Mouse (Mus musculus) midbrain, embryonic 14.5 days (tissue): ENCODE measurements around the gene Zfp383. TPM values are rescaled to one million over a fixed set of nuclear protein-coding genes. Genes with fewer than 3 reads are reported as not detected.
A peak's percentile ranks its signal among the peaks of the same experiment; 100 is the strongest.

Experiments used
- ATAC-seq: fragments of 200-750 bp; cut with Nextera tagmentation; 2 replicates; pipeline ENCODE4 v1.8.0; 2017; ENCODE audit warnings: moderate number of reproducible peaks, moderate library complexity; ENCODE audit not compliant: low FRiP score, low TSS enrichment
- DNase-seq: peaks from one replicate; pipeline ENCODE4 v3.0.0-alpha.2; 2015
- H3K27ac ChIP-seq: fragments of 300-500 bp; sonication (generic); replicated peaks from 2 replicates; pipeline ENCODE4 v1.5.1; 2014; ENCODE audit warnings: mild to moderate bottlenecking, low read depth, low read length, moderate library complexity
- H3K27me3 ChIP-seq: fragments of 300-500 bp; sonication (generic); 2 replicates; pipeline ENCODE4 v1.6.1; 2014; ENCODE audit warnings: low read length, control low read depth, mixed read lengths; ENCODE audit not compliant: control insufficient read depth, insufficient read depth
- H3K36me3 ChIP-seq: fragments of 300-500 bp; sonication (generic); 2 replicates; pipeline ENCODE4 v1.6.1; 2014; ENCODE audit warnings: low read length, control low read depth; ENCODE audit not compliant: control insufficient read depth, insufficient read depth
- H3K4me1 ChIP-seq: fragments of 300-500 bp; sonication (generic); 2 replicates; pipeline ENCODE4 v1.6.1; 2014; ENCODE audit warnings: mild to moderate bottlenecking, antibody characterized with exemption, low read length, control low read depth; ENCODE audit not compliant: control insufficient read depth, insufficient read depth
- H3K4me2 ChIP-seq: fragments of 300-500 bp; sonication (generic); 2 replicates; pipeline ENCODE4 v1.6.1; 2014; ENCODE audit warnings: mild to moderate bottlenecking, low read length, moderate library complexity
- H3K4me3 ChIP-seq: fragments of 300-500 bp; sonication (generic); replicated peaks from 2 replicates; pipeline ENCODE4 v1.5.1; 2014; ENCODE audit warnings: low read depth, low read length
- H3K9ac ChIP-seq: fragments of 300-500 bp; sonication (generic); replicated peaks from 2 replicates; pipeline ENCODE4 v1.6.1; 2014; ENCODE audit warnings: mild to moderate bottlenecking, low read length, moderate library complexity
- H3K9me3 ChIP-seq: fragments of 300-500 bp; sonication (generic); 2 replicates; pipeline ENCODE4 v1.6.1; 2016; ENCODE audit warnings: low read length, control low read depth, mixed read lengths; ENCODE audit not compliant: control insufficient read depth
- WGBS: fragments of 180-500 bp; shearing (Covaris S2); extraction: QIAGEN DNeasy Blood & Tissue Kit; methylation state at CpG from one replicate; pipeline ENCODE4 v1.1.7; 2014; 5-methylcytosine and 5-hydroxymethylcytosine counted together
- polyA plus RNA-seq: library from polyadenylated mRNA; unstranded; fragments of >200 nt; fragmentation: Nextera tagmentation; extraction: Ambion mirVana; gene quantifications from 2 replicates; pipeline ENCODE4 v1.2.1, GENCODE M21; 2014

Gene Zfp383
- polyA plus RNA-seq, 1 experiment from 2014 or later: 12.3 TPM

DNA sequence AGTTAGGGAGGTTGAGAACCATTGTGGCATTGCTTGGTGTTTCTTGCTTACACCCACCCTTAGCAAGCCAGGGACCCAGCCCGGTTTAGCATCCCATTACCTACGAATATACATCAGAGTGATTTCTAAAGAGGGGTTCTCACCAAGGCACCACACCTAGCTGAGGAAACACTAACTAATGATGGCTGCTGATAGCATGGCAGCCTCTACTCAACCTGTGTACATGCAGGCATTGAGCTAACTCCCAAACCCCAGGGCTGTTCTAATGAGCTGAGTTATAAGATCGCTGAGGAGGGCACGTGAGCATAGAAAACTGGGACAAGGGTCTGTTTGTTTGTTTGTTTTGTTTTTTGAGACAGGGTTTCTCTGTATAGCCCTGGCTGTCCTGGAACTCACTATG, 15.3 kb upstream of the Zfp383 start:
- H3K9me3 ChIP-seq: peaks cover 34% of the 10 kb centered on the region
- H3K9ac ChIP-seq: no peak overlapping the region
- over 99% methylated on average over 4 of the region's 4 CpGs for WGBS
- H3K4me3 ChIP-seq: no peak overlapping the region
- H3K36me3 ChIP-seq: peaks cover 74% of the 10 kb centered on the region
- no peak overlapping the region for H3K4me2 ChIP-seq
- no peaks in the 10 kb centered on the region for H3K27me3 ChIP-seq
- no peaks in the 10 kb centered on the region for H3K4me1 ChIP-seq
- DNase-seq (no peak), ATAC-seq (no peak)
- H3K27ac ChIP-seq: no peak overlapping the region

DNA sequence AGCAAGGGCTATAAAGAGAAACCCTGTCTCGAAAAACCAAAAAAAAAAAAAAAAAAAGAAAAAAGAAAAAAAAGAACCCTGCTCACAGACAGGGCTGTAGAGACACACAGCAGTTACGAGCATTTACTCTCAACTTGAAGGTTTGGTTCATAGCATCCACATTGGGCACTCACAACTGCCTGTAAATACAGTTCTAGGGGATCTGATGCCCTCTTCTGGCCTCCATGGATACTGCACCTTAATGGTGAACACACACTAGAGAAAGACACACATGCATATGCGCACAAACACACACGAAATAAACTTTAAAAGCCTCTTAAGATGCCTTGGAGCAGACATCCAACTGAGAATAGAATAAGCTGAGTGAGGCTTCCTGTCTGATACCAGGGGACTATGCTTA, 9.7 kb upstream of the Zfp383 start:
- H3K4me3 ChIP-seq: no peak overlapping the region
- H3K9me3 ChIP-seq: peaks cover 28% of the 10 kb centered on the region
- no peak overlapping the region for H3K4me2 ChIP-seq
- WGBS: 96% methylated on average over 4 of the region's 4 CpGs
- no peaks in the 10 kb centered on the region for H3K4me1 ChIP-seq
- no peak for DNase-seq
- ATAC-seq: no peak
- H3K36me3 ChIP-seq: peaks cover 78% of the 10 kb centered on the region
- H3K27me3 ChIP-seq: no peaks in the 10 kb centered on the region
- H3K27ac ChIP-seq: no peak overlapping the region
- H3K9ac ChIP-seq: no peak overlapping the region

DNA sequence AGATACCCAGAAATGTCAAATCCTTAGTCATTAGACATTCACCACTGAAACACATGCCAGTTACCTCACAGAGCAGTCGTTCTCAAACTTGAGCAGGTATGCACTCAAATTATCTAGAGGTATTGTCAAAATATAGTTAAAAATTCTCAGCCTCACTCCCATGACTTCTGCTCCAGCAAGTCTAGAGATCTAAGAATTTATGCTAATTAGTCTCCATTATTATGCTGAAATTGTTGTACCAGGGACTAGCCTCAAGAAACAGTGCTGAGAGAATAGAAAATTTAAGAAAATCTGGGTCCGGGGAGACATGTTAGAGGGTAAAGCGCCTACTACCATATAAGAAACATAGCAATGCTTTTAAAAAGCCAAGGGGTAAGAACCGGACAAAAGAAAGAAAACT, 3.9 kb upstream of the Zfp383 start:
- H3K9me3 ChIP-seq: no peaks in the 10 kb centered on the region
- H3K36me3 ChIP-seq: peaks cover 28% of the 10 kb centered on the region
- H3K27me3 ChIP-seq: no peaks in the 10 kb centered on the region
- no peak overlapping the region for H3K4me3 ChIP-seq
- ATAC-seq (no peak), DNase-seq (no peak)
- H3K4me1 ChIP-seq: peaks cover 9% of the 10 kb centered on the region; the same call in 1 of the 2 replicates
- no peak overlapping the region for H3K4me2 ChIP-seq
- 96% methylated on average over 4 of the region's 4 CpGs for WGBS
- no peak overlapping the region for H3K9ac ChIP-seq
- H3K27ac ChIP-seq: no peak overlapping the region

DNA sequence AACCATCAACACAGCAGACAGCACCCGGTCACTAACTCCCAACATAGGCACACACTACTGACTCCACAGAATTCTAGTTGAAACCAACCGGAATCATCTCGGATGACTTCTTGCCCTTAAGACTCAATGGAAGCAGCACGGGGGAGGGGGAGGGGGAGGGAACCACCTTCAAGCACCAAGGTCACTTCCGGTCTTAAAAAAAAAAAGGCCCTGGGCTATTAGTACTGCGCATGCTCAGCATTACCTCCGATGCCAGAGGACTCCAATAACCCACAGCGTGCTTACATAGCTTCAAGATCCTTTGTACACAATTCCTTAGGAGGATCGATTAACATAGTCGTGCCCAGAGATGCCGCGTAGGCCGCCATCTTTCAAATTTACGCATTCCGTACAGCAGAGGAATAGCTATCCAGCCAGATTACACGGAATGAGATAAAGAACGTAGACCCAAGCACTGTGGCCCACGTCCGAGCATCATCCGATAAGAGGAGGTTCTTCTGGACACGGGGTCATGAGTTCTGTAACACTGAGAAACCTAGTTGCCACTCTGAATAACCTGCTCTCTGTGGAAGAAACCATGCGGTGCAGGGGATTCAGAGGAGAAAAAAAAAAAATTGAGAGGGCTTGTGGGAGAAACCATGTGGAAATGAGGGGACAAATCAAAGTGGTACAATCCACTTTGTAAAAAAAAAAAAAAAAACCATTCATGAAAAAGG, 1.9 kb upstream of the Zfp383 start, which contains the start of gene Zfp27:
Zfp27 (minus strand) TSS at position 607 of the 716 bp plus-strand sequence.
- ATAC-seq: peak; percentile 89
- H3K27me3 ChIP-seq: no peaks in the 10 kb centered on the region
- H3K36me3 ChIP-seq: peaks cover 20% of the 10 kb centered on the region; the same call in 1 of the 2 replicates
- peak within 1 kb of the TSS; percentile 68 for H3K4me2 ChIP-seq
- H3K4me1 ChIP-seq: peaks cover 20% of the 10 kb centered on the region
- peak within 1 kb of the TSS; percentile 77 for H3K9ac ChIP-seq
- under 1% methylated on average over 22 of the region's 22 CpGs for WGBS
- H3K27ac ChIP-seq: peak within 1 kb of the TSS; percentile 98
- DNase-seq: peak; percentile 97
- H3K4me3 ChIP-seq: peak within 1 kb of the TSS; percentile 65
- no peaks in the 10 kb centered on the region for H3K9me3 ChIP-seq

DNA sequence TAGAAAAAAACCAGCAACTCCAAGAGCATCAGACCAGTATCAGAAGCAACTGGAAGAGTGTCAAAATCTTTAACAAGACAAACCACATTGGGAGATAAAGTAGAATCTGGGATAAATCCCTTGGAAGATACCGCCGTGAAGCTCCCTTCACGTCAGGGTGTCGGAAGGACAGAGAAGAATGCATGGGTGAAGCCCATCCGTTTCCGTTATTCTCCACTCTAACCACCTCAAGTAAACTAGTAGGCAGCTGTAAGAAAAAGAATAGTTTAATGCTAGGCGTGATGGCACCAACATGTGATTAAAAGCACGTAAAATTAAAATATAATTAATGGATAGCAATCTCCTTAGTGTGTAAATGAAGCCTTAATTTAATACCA, 1.4 kb upstream of the Zfp383 start:
- no peaks in the 10 kb centered on the region for H3K9me3 ChIP-seq
- peak overlapping the region; percentile 65 for H3K4me3 ChIP-seq
- H3K4me2 ChIP-seq: peak overlapping the region; percentile 68
- peaks cover 20% of the 10 kb centered on the region for H3K4me1 ChIP-seq
- H3K36me3 ChIP-seq: peaks cover 20% of the 10 kb centered on the region; the same call in 1 of the 2 replicates
- DNase-seq (no peak), ATAC-seq (no peak)
- peak overlapping the region; percentile 77 for H3K9ac ChIP-seq
- no peaks in the 10 kb centered on the region for H3K27me3 ChIP-seq
- WGBS: 14% methylated on average over 8 of the region's 8 CpGs
- H3K27ac ChIP-seq: peak overlapping the region; percentile 98

DNA sequence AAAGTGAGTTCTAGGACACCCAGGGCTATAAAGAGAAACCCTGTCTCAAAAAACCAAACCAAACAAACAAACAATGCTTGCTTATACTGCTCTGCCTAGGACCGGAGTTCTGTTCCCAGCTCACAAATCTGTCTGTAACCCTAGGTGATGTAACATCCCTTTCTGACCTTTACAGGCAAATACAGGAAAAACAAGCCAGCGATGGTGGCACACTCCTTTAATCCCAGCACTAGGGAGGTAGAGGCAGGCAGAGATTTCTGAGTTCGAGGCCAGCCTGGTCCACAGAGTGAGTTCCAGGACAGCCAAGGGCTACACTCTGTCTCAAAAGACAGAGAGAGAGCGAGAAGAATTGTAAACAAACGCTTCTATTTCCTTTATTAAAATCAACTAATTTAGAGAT, 817 bp upstream of the Zfp383 start:
- Histone ChIP-seq H3K9me3 (no peaks in the 10 kb centered on the region), H3K27me3 (no peaks in the 10 kb centered on the region), H3K4me3 (peak overlapping the region; percentile 65), H3K4me2 (peak overlapping the region; percentile 68), H3K36me3 (peaks cover 24% of the 10 kb centered on the region), H3K4me1 (peaks cover 20% of the 10 kb centered on the region), H3K27ac (peak overlapping the region; percentile 98), H3K9ac (no peak overlapping the region)
- ATAC-seq: no peak
- WGBS: 91% methylated on average over 5 of the region's 5 CpGs
- no peak for DNase-seq

DNA sequence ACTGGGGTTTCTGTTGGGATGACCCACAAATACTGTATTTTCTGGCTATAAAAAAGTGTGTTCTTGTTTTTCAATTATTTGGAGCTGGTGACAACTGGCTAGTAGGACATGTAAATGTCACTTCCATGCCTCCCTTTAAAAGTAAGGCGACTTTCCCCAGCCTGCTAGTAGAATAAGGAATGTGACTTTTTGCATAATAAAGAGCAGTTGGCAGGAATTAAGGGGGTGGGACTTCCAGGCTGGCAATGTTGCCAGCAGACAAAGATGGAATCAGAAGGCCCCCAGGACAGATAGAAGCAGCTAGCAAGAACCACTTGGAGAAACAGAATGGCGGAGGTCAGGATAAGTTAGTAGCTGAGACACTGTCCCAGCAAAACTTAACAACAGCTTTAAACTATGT, 2.2 kb downstream of the Zfp383 start:
- peak; percentile 17 for DNase-seq
- Histone ChIP-seq H3K4me2 (peak overlapping the region; percentile 63; the same call in 1 of the 2 replicates), H3K27ac (no peak overlapping the region), H3K36me3 (peaks cover 40% of the 10 kb centered on the region), H3K4me3 (no peak overlapping the region), H3K9me3 (no peaks in the 10 kb centered on the region), H3K9ac (no peak overlapping the region), H3K4me1 (peaks cover 20% of the 10 kb centered on the region), H3K27me3 (no peaks in the 10 kb centered on the region)
- WGBS: 51% methylated on average over 2 of the region's 2 CpGs
- ATAC-seq: no peak

DNA sequence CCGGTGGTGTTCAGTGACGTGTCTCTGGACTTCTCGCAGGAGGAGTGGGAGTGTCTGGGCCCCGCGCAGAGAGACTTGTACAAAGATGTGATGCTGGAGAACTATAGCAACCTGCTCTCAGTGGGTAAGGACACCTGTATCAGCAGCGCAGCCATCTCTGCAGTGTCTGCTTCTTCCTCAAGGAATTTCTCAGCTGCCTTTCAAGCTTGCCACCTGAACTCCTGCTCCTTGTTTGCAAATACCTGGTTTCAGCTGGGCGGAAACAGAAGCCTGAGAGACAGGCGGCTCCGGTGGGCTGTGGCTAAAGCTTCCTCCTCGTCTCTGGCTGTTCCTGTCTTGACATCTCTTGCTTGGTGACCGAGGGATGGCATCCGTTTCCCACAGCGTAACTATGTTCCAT, 4.1 kb downstream of the Zfp383 start:
- 96% methylated on average over 13 of the region's 13 CpGs for WGBS
- DNase-seq (no peak), ATAC-seq (no peak)
- Histone ChIP-seq H3K4me1 (peaks cover 17% of the 10 kb centered on the region), H3K9ac (no peak overlapping the region), H3K27ac (no peak overlapping the region), H3K27me3 (no peaks in the 10 kb centered on the region), H3K36me3 (peaks cover 54% of the 10 kb centered on the region), H3K4me3 (no peak overlapping the region), H3K4me2 (no peak overlapping the region), H3K9me3 (no peaks in the 10 kb centered on the region)

DNA sequence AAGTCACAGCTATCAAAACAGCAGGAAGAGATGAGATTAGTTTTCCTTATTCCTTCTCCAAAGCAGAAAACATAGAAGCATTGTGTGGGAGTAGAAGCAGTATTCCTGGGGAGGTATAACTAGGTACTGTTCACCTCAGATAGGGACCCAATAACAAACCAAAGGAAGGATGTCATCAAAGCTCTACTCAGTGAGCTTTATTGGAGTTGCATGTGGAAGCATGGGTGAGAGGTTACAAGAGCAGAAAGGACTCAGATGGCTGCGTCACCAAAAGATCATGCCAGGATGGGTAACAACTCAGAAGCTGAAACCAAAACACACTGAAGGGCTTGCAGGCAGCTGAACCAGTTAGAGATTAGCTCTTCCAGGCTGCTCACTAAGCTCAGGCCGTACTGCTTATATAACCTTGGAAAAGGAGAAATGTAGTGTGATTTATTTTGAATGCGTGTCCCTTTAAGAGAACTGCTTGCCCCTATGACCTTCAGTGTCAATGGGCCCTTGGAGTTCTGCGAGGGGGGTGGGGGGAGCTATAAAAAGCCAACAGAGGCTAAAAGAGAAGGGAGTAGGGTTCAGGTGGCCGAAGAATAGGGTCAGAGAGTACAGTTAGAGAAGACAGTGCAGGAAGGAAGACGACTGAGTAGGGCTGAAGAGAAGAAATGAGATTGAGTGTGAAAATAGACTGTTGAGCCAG, 9.5 kb downstream of the Zfp383 start:
- no peaks in the 10 kb centered on the region for H3K4me1 ChIP-seq
- no peaks in the 10 kb centered on the region for H3K9me3 ChIP-seq
- WGBS: 73% methylated on average over 6 of the region's 6 CpGs
- peaks cover 41% of the 10 kb centered on the region for H3K36me3 ChIP-seq
- no peak overlapping the region for H3K4me2 ChIP-seq
- no peak for DNase-seq
- H3K27ac ChIP-seq: no peak overlapping the region
- no peak for ATAC-seq
- H3K4me3 ChIP-seq: no peak overlapping the region
- no peak overlapping the region for H3K9ac ChIP-seq
- no peaks in the 10 kb centered on the region for H3K27me3 ChIP-seq
